Mouse (Mus musculus): ENCODE results near the gene Hist1h2bn. TPM values are rescaled to one million over a fixed set of nuclear protein-coding genes. Genes with fewer than 3 reads are reported as not detected.

Gene Hist1h2bn
- polyA plus RNA-seq, 1 experiment, result 1.9 TPM

Other genes with a start within 250 kb of the Hist1h2bn start
- 7.9 and 8.6 TPM in 2 replicates for gene Zkscan8, start 223.0 kb upstream of the Hist1h2bn start, polyA plus RNA-seq (2012; rRNA removed)
- not detected in 2 replicates for gene Olfr1366, start 211.3 kb upstream of the Hist1h2bn start, polyA plus RNA-seq (2012; rRNA removed)
- gene Olfr1535, start 194.2 kb upstream of the Hist1h2bn start, polyA plus RNA-seq (2012; rRNA removed), result not detected in 2 replicates
- gene Olfr1364, start 172.4 kb upstream of the Hist1h2bn start, polyA plus RNA-seq (2012; rRNA removed), result 0.29 TPM in 1 of 2 replicates, not detected in the other
- gene Olfr1362, start 140.1 kb upstream of the Hist1h2bn start, polyA plus RNA-seq (2012; rRNA removed), result not detected in 2 replicates
- not detected in 2 replicates for gene Olfr11, start 111.6 kb upstream of the Hist1h2bn start, polyA plus RNA-seq (2012; rRNA removed)
- gene Olfr1361, start 90.7 kb upstream of the Hist1h2bn start, polyA plus RNA-seq (2012; rRNA removed), result not detected in 2 replicates
- not detected in 2 replicates for gene Olfr1360, start 76.7 kb upstream of the Hist1h2bn start, polyA plus RNA-seq (2012; rRNA removed)
- not detected in 2 replicates for gene Olfr1359, start 56.0 kb upstream of the Hist1h2bn start, polyA plus RNA-seq (2012; rRNA removed)
- not detected in 2 replicates for gene Hist1h2bl, start 38.0 kb upstream of the Hist1h2bn start, polyA plus RNA-seq (2012; rRNA removed)
- gene Hist1h2ai, start 37.7 kb upstream of the Hist1h2bn start, polyA plus RNA-seq (2012; rRNA removed), result 1.2 and 1.5 TPM in 2 replicates
- gene Hist1h3h, start 36.5 kb upstream of the Hist1h2bn start, polyA plus RNA-seq (2012; rRNA removed), result 1.8 TPM in 2 replicates
- 0.52 and 0.80 TPM in 2 replicates for gene Hist1h2bm, start 32.1 kb upstream of the Hist1h2bn start, polyA plus RNA-seq (2012; rRNA removed)
- 3.3 and 4.1 TPM in 2 replicates for gene Hist1h4j, start 19.1 kb upstream of the Hist1h2bn start, polyA plus RNA-seq (2012; rRNA removed)
- 12.6 and 16.6 TPM in 2 replicates for gene Hist1h4k, start 3.6 kb upstream of the Hist1h2bn start, polyA plus RNA-seq (2012; rRNA removed)
- gene Hist1h2ak, start 296 bp upstream of the Hist1h2bn start, polyA plus RNA-seq (2012; rRNA removed), result 1.1 and 1.7 TPM in 2 replicates
- 0.18 and 0.71 TPM in 2 replicates for gene Hist1h1b, start 26.5 kb downstream of the Hist1h2bn start, polyA plus RNA-seq (2012; rRNA removed)
- 3.1 and 4.5 TPM in 2 replicates for gene Hist1h3i, start 29.2 kb downstream of the Hist1h2bn start, polyA plus RNA-seq (2012; rRNA removed)
- not detected in 2 replicates for gene Hist1h2an, start 33.1 kb downstream of the Hist1h2bn start, polyA plus RNA-seq (2012; rRNA removed)
- 0.32 and 0.57 TPM in 2 replicates for gene Hist1h2bp, start 33.3 kb downstream of the Hist1h2bn start, polyA plus RNA-seq (2012; rRNA removed)
- 1.5 and 1.9 TPM in 2 replicates for gene Hist1h2bq, start 56.1 kb downstream of the Hist1h2bn start, polyA plus RNA-seq (2012; rRNA removed)
- not detected in 2 replicates for gene Hist1h2ao, start 56.3 kb downstream of the Hist1h2bn start, polyA plus RNA-seq (2012; rRNA removed)
- not detected in 2 replicates for gene Hist1h4m, start 57.6 kb downstream of the Hist1h2bn start, polyA plus RNA-seq (2012; rRNA removed)
- 12.0 and 12.7 TPM in 2 replicates for gene Hist1h4n, start 78.1 kb downstream of the Hist1h2bn start, polyA plus RNA-seq (2012; rRNA removed)
- gene Hist1h2ap, start 79.4 kb downstream of the Hist1h2bn start, polyA plus RNA-seq (2012; rRNA removed), result 3.5 and 3.9 TPM in 2 replicates
- 0.21 and 0.96 TPM in 2 replicates for gene Hist1h2br, start 79.6 kb downstream of the Hist1h2bn start, polyA plus RNA-seq (2012; rRNA removed)
- gene Zfp184, start 191.0 kb downstream of the Hist1h2bn start, polyA plus RNA-seq (2012; rRNA removed), result 2.2 and 2.6 TPM in 2 replicates
- not detected in 2 replicates for gene Pom121l2, start 227.1 kb downstream of the Hist1h2bn start, polyA plus RNA-seq (2012; rRNA removed)